Mouse (Mus musculus) c-Kit-positive CD71-negative TER-119-negative erythroid progenitor cells, embryonic 14.5 days (primary cell): ENCODE measurements around the gene Map1lc3a.

ENCODE experiments used
- DNase-seq: peaks from one replicate; pipeline ENCODE4 v3.0.0-alpha.2; 2013; ENCODE audit warnings: low read depth

Map1lc3a gene

GRCm38 (mm10) chr2:155285744-155286143 lies 9.6 kb downstream of the Map1lc3a start:
- DNase-seq, result no peak

GRCm38 (mm10) chr2:155287456-155288250 lies 11.6 kb downstream of the Map1lc3a start:
- DNase-seq, result no peak

GRCm38 (mm10) chr2:155290066-155290465 lies 14.0 kb downstream of the Map1lc3a start:
- DNase-seq, result no peak

GRCm38 (mm10) chr2:155293382-155293781 lies 17.3 kb downstream of the Map1lc3a start:
- no peak for DNase-seq

GRCm38 (mm10) chr2:155293946-155294345 lies 17.8 kb downstream of the Map1lc3a start:
- DNase-seq, result no peak

- no peak for DNase-seq
Observed at GRCm38 (mm10) chr2:155295453-155295852, 19.4 kb downstream of the Map1lc3a start.

GRCm38 (mm10) chr2:155299563-155299962 lies 23.5 kb downstream of the Map1lc3a start:
- no peak for DNase-seq

GRCm38 (mm10) chr2:155308936-155309592 lies 33.0 kb downstream of the Map1lc3a start:
- DNase-seq, result no peak

- DNase-seq, result no peak
Observed at GRCm38 (mm10) chr2:155313671-155314070, 37.6 kb downstream of the Map1lc3a start.

GRCm38 (mm10) chr2:155318618-155319017 lies 42.5 kb downstream of the Map1lc3a start:
- no peak for DNase-seq

GRCm38 (mm10) chr2:155320596-155320995 lies 44.5 kb downstream of the Map1lc3a start:
- DNase-seq, result no peak

- no peak for DNase-seq
Observed at GRCm38 (mm10) chr2:155326001-155326400, 49.9 kb downstream of the Map1lc3a start.
